Mouse (Mus musculus) NIH3T3 (cell line): ENCODE measurements around the gene Gcnt7.

Source experiments
- DNase-seq: peaks from one replicate; pipeline ENCODE4 v3.0.0-alpha.2; 2012; ENCODE audit warnings: low read depth

Gcnt7 gene

DNA sequence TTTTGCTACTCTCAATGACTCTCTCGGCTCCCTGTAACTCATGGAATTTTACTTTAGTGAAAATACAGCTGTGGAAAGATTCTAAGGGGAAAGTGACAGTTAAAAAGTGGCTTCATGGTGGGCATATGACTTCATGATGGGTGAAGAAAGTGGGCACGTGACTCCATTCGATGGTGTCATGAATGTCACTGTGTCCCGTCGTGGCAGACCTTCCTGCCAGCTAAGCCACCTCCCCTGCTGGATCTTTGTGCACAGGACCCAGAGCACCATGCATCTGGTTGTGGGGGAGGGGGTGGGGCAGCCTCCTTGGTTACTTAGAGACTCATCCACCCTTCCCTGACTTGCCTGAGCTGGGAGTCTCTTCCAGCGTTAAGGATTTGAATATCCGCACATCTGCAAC is 54.2 kb downstream of the Gcnt7 start:
- DNase-seq = no peak

DNA sequence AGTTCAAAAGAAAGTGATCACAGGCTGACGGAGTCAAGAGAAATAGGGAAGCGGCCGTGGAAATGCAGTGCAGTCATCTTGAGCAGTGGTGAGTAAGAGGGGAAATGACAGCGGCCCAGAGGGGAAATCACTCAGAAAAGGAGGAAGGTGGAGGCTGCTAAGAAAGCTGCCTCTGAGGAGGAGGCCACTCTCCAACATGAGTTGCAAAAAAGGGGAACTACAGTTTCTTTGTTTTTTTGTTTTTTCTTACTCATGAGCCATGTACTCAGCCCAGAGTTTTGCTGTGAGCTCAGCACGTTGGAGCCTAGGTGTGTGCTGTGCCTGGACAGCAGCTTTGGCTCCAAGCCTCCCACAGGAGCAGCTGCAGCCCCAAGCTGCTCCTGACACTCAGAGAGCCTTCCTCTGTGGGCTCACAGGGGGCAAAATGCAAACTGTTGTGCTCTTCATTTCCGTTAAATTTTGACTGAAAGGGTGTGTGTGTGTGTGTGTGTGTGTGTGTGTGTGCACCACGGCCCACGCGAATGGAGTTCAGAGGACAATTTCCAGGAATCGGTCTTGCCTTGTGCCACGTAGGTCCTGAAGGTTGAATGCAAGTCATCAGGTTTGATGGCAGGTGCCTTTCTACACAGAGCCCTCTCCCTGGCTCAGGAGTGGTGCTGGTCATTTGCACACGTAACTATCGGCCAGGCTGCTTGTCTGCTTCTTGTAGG is 57.1 kb downstream of the Gcnt7 start:
- no peak for DNase-seq
